Mouse (Mus musculus) olfactory bulb, adult 2 months (tissue): ENCODE results near the gene Napepld.

ENCODE experiments used
- CTCF ChIP-seq: fragments of 200-500 bp; IDR thresholded peaks from 2 replicates; pipeline ENCODE4 v1.5.1; 2012; ENCODE audit warnings: low read depth, mild to moderate bottlenecking, low read length, moderate library complexity; ENCODE audit not compliant: insufficient read depth
- POLR2A ChIP-seq: fragments of 200-500 bp; IDR thresholded peaks from 2 replicates; pipeline ENCODE4 v1.6.1; 2012; ENCODE audit warnings: mild to moderate bottlenecking, low read depth, low read length, moderate library complexity; ENCODE audit not compliant: insufficient read depth

GRCm38 (mm10) chr5:21643606-21644005 lies 57.6 kb downstream of the Napepld start:
- TF ChIP-seq CTCF (no peak), POLR2A (no peak)
